Comparison of ENCODE assay signal across 36 mouse cellular contexts in genomic region chr11:109990256-109990655, GRCm38 (mm10). TPM values are rescaled to one million over a fixed set of nuclear protein-coding genes. Genes with fewer than 3 reads are reported as not detected.
"Had no signal": no experiment of that assay in that cellular context is flagged by ENCODE, and none has a peak within 500 bp of the region (broad histone marks: within the 10 kb centered on the region; RNA-seq: fewer than 3 reads in every experiment).

No protein-coding gene starts in this region.

- H3K36me3 ChIP-seq: heart, embryonic 12.5 days; heart, embryonic 13.5 days; heart, embryonic 15.5 days; hindbrain, embryonic 10.5 days; hindbrain, embryonic 12.5 days; hindbrain, embryonic 13.5 days; hindbrain, embryonic 15.5 days; intestine, embryonic 15.5 days; kidney, embryonic 15.5 days had no signal

- DNase-seq: heart, postnatal 10 days; heart, postnatal 14 days; heart, postnatal 36 days; heart, postnatal 4 days; kidney, adult 11 months; kidney, adult 18-20 months; kidney, adult 2 months; kidney, adult 8-10 months; kidney, adult 9 months; kidney, postnatal 10 days; kidney, postnatal 14 days; kidney, postnatal 25 days; kidney, postnatal 36 days; kidney, postnatal 4 days; layer of hippocampus, adult 9-11 months; layer of hippocampus, postnatal 36 days had no signal

- H3K4me2 ChIP-seq: heart, embryonic 11.5 days; heart, embryonic 12.5 days; heart, embryonic 13.5 days; heart, embryonic 15.5 days; hindbrain, embryonic 12.5 days; hindbrain, embryonic 13.5 days; hindbrain, embryonic 14.5 days; hindbrain, embryonic 15.5 days; intestine, embryonic 15.5 days; kidney, embryonic 15.5 days had no signal

- H3K9ac ChIP-seq: heart, embryonic 12.5 days; heart, embryonic 13.5 days; heart, embryonic 15.5 days; hindbrain, embryonic 12.5 days; hindbrain, embryonic 13.5 days; hindbrain, embryonic 14.5 days; hindbrain, embryonic 15.5 days; intestine, embryonic 15.5 days; kidney, embryonic 15.5 days had no signal

- H3K27ac ChIP-seq: heart, embryonic 13.5 days; heart, embryonic 15.5 days; hindbrain, embryonic 10.5 days; hindbrain, embryonic 12.5 days; hindbrain, embryonic 13.5 days; hindbrain, embryonic 14.5 days; hindbrain, embryonic 15.5 days; hindbrain, postnatal 0 days; intestine, embryonic 15.5 days; kidney, embryonic 15.5 days; kidney, postnatal 0 days; layer of hippocampus, adult 2 months; left cerebral cortex, adult 2 months had no signal

- ATAC-seq: hindbrain, embryonic 16.5 days; hindbrain, postnatal 0 days; inflammation-experienced regulatory T-cells, adult 6 months; intestine, embryonic 15.5 days; intestine, embryonic 16.5 days; intestine, postnatal 0 days had no signal

- H3K9me3 ChIP-seq: heart, embryonic 12.5 days; heart, embryonic 13.5 days; heart, embryonic 15.5 days; hindbrain, embryonic 10.5 days; hindbrain, embryonic 12.5 days; hindbrain, embryonic 13.5 days; hindbrain, embryonic 15.5 days; intestine, embryonic 15.5 days; kidney, embryonic 15.5 days had no signal

- H3K4me3 ChIP-seq: heart, embryonic 12.5 days; heart, embryonic 13.5 days; heart, embryonic 15.5 days; hindbrain, embryonic 10.5 days; hindbrain, embryonic 12.5 days; hindbrain, embryonic 13.5 days; hindbrain, embryonic 15.5 days; intestine, embryonic 15.5 days; kidney, embryonic 15.5 days; layer of hippocampus, adult 2 months; left cerebral cortex, adult 2 months had no signal

- H3K27me3 ChIP-seq: heart, embryonic 12.5 days; heart, embryonic 13.5 days; heart, embryonic 15.5 days; hindbrain, embryonic 12.5 days; hindbrain, embryonic 13.5 days; hindbrain, embryonic 15.5 days; intestine, embryonic 15.5 days; kidney, embryonic 15.5 days had no signal

RNA-seq across cellular contexts. Expression of gene Abca8b, which starts 5.4 kb away (rescaled TPM):
- total RNA-seq: hematopoietic stem cell, adult 5-6 weeks had no signal
- polyA plus RNA-seq: inflammation-experienced regulatory T-cells, adult 6 months had no signal
